Mouse (Mus musculus) embryonic fibroblast, embryonic 13.5 days (primary cell): ENCODE measurements at regions not wholly inside any gene's neighbourhood (a gene's known extent, or its start where the extent isn't known, plus 50 kb on each side); places are given as distances from the start of the nearest gene placed in this dataset.

Source experiments
- CTCF ChIP-seq: IDR thresholded peaks from 2 replicates; pipeline ENCODE4 v1.5.1; 2011; ENCODE audit warnings: mild to moderate bottlenecking, control low read depth, low read length, moderate library complexity, borderline replicate concordance; ENCODE audit not compliant: insufficient read depth
- POLR2A ChIP-seq: IDR thresholded peaks from 2 replicates; pipeline ENCODE4 v1.6.1; 2011; ENCODE audit warnings: low read depth, mild to moderate bottlenecking, control low read depth, low read length, moderate library complexity

GRCm38 (mm10) chr15:5555381-5556066, 311.5 kb upstream of the Ptger4 start:
- no peak for TF ChIP-seq POLR2A
- TF ChIP-seq CTCF = no peak
